Mouse (Mus musculus) MN1 (cell line): ENCODE results near the gene Prph.

Experiments
- DNase-seq: peaks from one replicate; pipeline ENCODE4 v3.0.0-alpha.2; 2016; ENCODE audit warnings: low spot score

The Prph gene

GRCm38 (mm10) chr15:99055040-99055439 is at the start of gene Prph:
Prph (plus strand) TSS chr15:99055174.
- DNase-seq = peak; percentile 81

GRCm38 (mm10) chr15:99008801-99009241 is 46.2 kb upstream of the Prph start:
- DNase-seq = no peak

- no peak for DNase-seq
Observed at GRCm38 (mm10) chr15:99010896-99011295, 44.1 kb upstream of the Prph start.

- no peak for DNase-seq
Observed at GRCm38 (mm10) chr15:99011946-99012345, 43.0 kb upstream of the Prph start.

- DNase-seq = no peak
Observed at GRCm38 (mm10) chr15:99014496-99015030, 40.4 kb upstream of the Prph start.

GRCm38 (mm10) chr15:99017355-99017761 is 37.6 kb upstream of the Prph start:
- DNase-seq = no peak

GRCm38 (mm10) chr15:99017986-99018385 is 37.0 kb upstream of the Prph start:
- no peak for DNase-seq

GRCm38 (mm10) chr15:99018630-99019029 is 36.3 kb upstream of the Prph start:
- no peak for DNase-seq

- no peak for DNase-seq
Observed at GRCm38 (mm10) chr15:99019436-99019835, 35.5 kb upstream of the Prph start.

- DNase-seq = no peak
Observed at GRCm38 (mm10) chr15:99020171-99020570, 34.8 kb upstream of the Prph start.

- DNase-seq = no peak
Observed at GRCm38 (mm10) chr15:99021255-99021654, 33.7 kb upstream of the Prph start.

- peak; percentile 94 for DNase-seq
Observed at GRCm38 (mm10) chr15:99024668-99025314, 30.2 kb upstream of the Prph start.

- no peak for DNase-seq
Observed at GRCm38 (mm10) chr15:99025414-99025813, 29.6 kb upstream of the Prph start.

GRCm38 (mm10) chr15:99026259-99026658 is 28.7 kb upstream of the Prph start:
- DNase-seq = peak; percentile 72

- DNase-seq = peak; percentile 38
Observed at GRCm38 (mm10) chr15:99027116-99027515, 27.9 kb upstream of the Prph start.

GRCm38 (mm10) chr15:99028874-99029458 is 26.0 kb upstream of the Prph start:
- DNase-seq = peak; percentile 49

- peak; percentile 98 for DNase-seq
Observed at GRCm38 (mm10) chr15:99029619-99030584, 25.1 kb upstream of the Prph start, which contains the start of gene Tuba1c. Tuba1c (plus strand) TSS chr15:99029891.

- DNase-seq = peak; percentile 84
Observed at GRCm38 (mm10) chr15:99030585-99031387, 24.2 kb upstream of the Prph start.

GRCm38 (mm10) chr15:99031388-99031675 is 23.6 kb upstream of the Prph start:
- DNase-seq = peak; percentile 32

- DNase-seq = no peak
Observed at GRCm38 (mm10) chr15:99032041-99032725, 22.8 kb upstream of the Prph start.

GRCm38 (mm10) chr15:99032726-99033250 is 22.2 kb upstream of the Prph start:
- DNase-seq = no peak
